Mouse (Mus musculus) stomach, embryonic 14.5 days (tissue): ENCODE results near the gene Nfib. TPM values are rescaled to one million over a fixed set of nuclear protein-coding genes. Genes with fewer than 3 reads are reported as not detected.

Experiments
- ATAC-seq: fragments of 200-750 bp; cut with Nextera tagmentation; 2 replicates; pipeline ENCODE4 v1.8.0; 2017; ENCODE audit warnings: low read depth, moderate TSS enrichment; ENCODE audit not compliant: insufficient number of reproducible peaks, insufficient read depth, low FRiP score
- H3K27ac ChIP-seq: fragments of 300-500 bp; sonication (generic); 2 replicates; pipeline ENCODE4 v1.5.1; 2014; ENCODE audit warnings: mild to moderate bottlenecking, low read length, moderate library complexity, mixed read lengths
- H3K27me3 ChIP-seq: fragments of 300-500 bp; sonication (generic); 2 replicates; pipeline ENCODE4 v1.6.1; 2014; ENCODE audit warnings: low read length, control low read depth, mixed read lengths; ENCODE audit not compliant: control insufficient read depth, insufficient read depth
- H3K36me3 ChIP-seq: fragments of 300-500 bp; sonication (generic); 2 replicates; pipeline ENCODE4 v1.6.1; 2014; ENCODE audit warnings: mild to moderate bottlenecking, control low read depth, low read length, moderate library complexity, mixed read lengths; ENCODE audit not compliant: control insufficient read depth, insufficient read depth
- H3K4me1 ChIP-seq: fragments of 300-500 bp; sonication (generic); 2 replicates; pipeline ENCODE4 v1.6.1; 2014; ENCODE audit warnings: low read length, control low read depth, mixed read lengths; ENCODE audit not compliant: control insufficient read depth, insufficient read depth
- H3K4me2 ChIP-seq: fragments of 300-500 bp; sonication (generic); replicated peaks from 2 replicates; pipeline ENCODE4 v1.6.1; 2014; ENCODE audit warnings: low read depth, low read length, control low read depth
- H3K4me3 ChIP-seq: fragments of 300-500 bp; sonication (generic); 2 replicates; pipeline ENCODE4 v1.5.1; 2014; ENCODE audit warnings: low read depth, low read length, control low read depth
- H3K9ac ChIP-seq: fragments of 300-500 bp; sonication (generic); replicated peaks from 2 replicates; pipeline ENCODE4 v1.6.1; 2014; ENCODE audit warnings: low read depth, mild to moderate bottlenecking, control low read depth, low read length, moderate library complexity, mixed read lengths
- H3K9me3 ChIP-seq: fragments of 300-500 bp; sonication (generic); 2 replicates; pipeline ENCODE4 v1.6.1; 2016; ENCODE audit warnings: low read depth, low read length, control low read depth; ENCODE audit not compliant: control insufficient read depth
- WGBS: fragments of 180-500 bp; shearing (Covaris S2); extraction: QIAGEN DNeasy Blood & Tissue Kit; methylation state at CpG from one replicate; pipeline ENCODE4 v1.1.7; 2014; 5-methylcytosine and 5-hydroxymethylcytosine counted together
- polyA plus RNA-seq: library from polyadenylated mRNA; unstranded; fragments of >200 nt; fragmentation: Nextera tagmentation; extraction: Ambion mirVana; gene quantifications from 2 replicates; pipeline ENCODE4 v1.2.1, GENCODE M21; 2014

The Nfib gene
- polyA plus RNA-seq, 1 experiment from 2014 or later = 94.5 TPM

- Histone ChIP-seq H3K9ac (no peak overlapping the region), H3K9me3 (peaks cover 2% of the 10 kb centered on the region; the same call in 1 of the 2 replicates), H3K4me2 (no peak overlapping the region), H3K27me3 (no peaks in the 10 kb centered on the region), H3K36me3 (no peaks in the 10 kb centered on the region), H3K4me3 (no peak overlapping the region), H3K27ac (no peak overlapping the region), H3K4me1 (no peaks in the 10 kb centered on the region)
- WGBS = 82% methylated on average over 2 of the region's 2 CpGs
- ATAC-seq = no peak
These were observed 10.3 kb upstream of the Nfib start for GRCm38 (mm10) chr4:82715833-82716232.

GRCm38 (mm10) chr4:82711611-82712295 lies 6.2 kb upstream of the Nfib start:
- Histone ChIP-seq H3K4me1 (no peaks in the 10 kb centered on the region), H3K36me3 (no peaks in the 10 kb centered on the region), H3K9ac (no peak overlapping the region), H3K27me3 (no peaks in the 10 kb centered on the region), H3K9me3 (no peaks in the 10 kb centered on the region), H3K27ac (no peak overlapping the region), H3K4me3 (no peak overlapping the region), H3K4me2 (no peak overlapping the region)
- WGBS = 77% methylated on average over 7 of the region's 7 CpGs
- no peak for ATAC-seq

DNA sequence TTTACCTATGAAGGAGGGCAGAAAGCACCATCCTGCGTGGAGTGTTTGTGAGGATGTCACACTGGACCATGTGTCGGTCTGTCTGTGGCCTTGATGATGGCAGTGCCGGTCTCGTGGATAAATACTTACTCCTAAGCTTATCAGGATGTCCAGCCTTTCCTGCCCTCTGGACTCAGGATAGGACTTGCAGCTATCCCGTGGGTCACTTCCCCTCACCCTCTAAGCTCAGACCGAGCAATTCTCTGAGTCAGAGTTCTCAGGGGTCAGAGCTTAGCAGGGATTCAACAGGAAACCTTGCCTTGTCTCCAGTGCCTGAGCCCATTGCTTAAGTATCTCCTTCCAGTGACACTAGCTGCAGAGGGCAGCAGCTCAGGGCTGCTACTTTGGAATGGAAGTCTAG lies 4.1 kb upstream of the Nfib start:
- WGBS = 81% methylated on average over 6 of the region's 6 CpGs
- H3K4me2 ChIP-seq = no peak overlapping the region
- no peak overlapping the region for H3K27ac ChIP-seq
- no peak for ATAC-seq
- no peaks in the 10 kb centered on the region for H3K36me3 ChIP-seq
- no peaks in the 10 kb centered on the region for H3K9me3 ChIP-seq
- H3K27me3 ChIP-seq = no peaks in the 10 kb centered on the region
- H3K4me1 ChIP-seq = no peaks in the 10 kb centered on the region
- no peak overlapping the region for H3K4me3 ChIP-seq
- no peak overlapping the region for H3K9ac ChIP-seq

GRCm38 (mm10) chr4:82706012-82706411 lies 462 bp upstream of the Nfib start:
- Histone ChIP-seq H3K27ac (no peak overlapping the region), H3K9ac (no peak overlapping the region), H3K4me3 (no peak overlapping the region), H3K9me3 (no peaks in the 10 kb centered on the region), H3K4me1 (no peaks in the 10 kb centered on the region), H3K4me2 (no peak overlapping the region), H3K36me3 (no peaks in the 10 kb centered on the region), H3K27me3 (no peaks in the 10 kb centered on the region)
- 61% methylated on average over 2 of the region's 2 CpGs for WGBS
- ATAC-seq = no peak

DNA sequence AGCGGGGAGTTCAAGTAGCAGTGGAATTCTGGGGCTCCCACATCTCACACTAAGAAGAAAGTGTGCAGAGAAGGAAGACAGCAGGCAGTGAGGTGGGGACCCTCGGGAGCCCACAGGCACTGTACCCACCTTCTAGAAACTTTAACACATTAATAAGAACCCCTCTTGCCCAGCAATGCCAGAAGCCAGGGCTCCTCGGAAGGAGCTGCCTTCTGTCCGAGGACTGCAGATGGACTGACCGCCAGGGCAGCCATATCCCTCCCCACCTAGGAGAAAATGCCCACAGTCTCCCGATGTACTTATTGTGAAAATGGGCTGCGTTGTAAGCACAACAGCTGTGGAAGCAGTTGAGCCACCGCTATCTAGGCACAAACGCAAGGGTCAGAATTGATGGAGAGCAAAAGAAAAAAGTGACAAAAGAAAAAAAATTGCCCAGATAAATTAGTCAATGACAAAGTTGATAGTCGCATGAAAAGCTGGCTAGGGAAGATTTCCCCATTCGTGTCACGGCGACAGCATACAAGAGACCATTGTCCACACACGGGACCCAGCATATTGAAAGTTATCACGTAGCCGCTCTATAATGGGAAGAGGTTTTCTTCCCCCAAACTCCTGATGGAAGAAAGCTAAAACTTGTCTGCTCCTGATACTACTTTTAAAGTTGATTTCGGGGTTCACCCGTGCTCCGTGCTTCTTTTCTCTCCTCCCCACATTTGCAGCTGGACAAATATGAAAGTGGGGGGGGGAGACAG lies 1.3 kb downstream of the Nfib start:
- Histone ChIP-seq H3K27me3 (no peaks in the 10 kb centered on the region), H3K9me3 (no peaks in the 10 kb centered on the region), H3K9ac (no peak overlapping the region), H3K4me1 (no peaks in the 10 kb centered on the region; the same call in 1 of the 2 replicates), H3K27ac (no peak overlapping the region), H3K36me3 (no peaks in the 10 kb centered on the region), H3K4me3 (no peak overlapping the region), H3K4me2 (no peak overlapping the region)
- ATAC-seq = no peak
- WGBS = 80% methylated on average over 19 of the region's 19 CpGs

DNA sequence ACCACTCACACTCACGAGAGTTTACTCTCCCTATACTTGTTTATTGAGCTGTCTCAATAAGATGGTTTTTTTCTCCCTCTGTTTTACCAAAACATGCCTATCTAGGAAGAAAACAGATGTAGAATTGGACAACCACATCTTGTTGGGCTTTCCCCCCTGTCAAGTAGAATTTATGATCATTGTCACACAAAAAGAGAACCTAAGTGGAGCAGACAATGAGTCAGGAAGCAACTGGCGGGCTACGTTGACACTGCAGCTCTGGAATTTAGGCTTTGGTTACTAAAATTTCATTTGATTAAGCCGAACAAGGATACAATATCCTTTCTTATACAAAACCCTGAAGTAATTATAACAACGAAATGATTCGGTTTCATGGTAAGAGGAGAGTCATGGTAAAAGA lies 2.7 kb downstream of the Nfib start:
- ATAC-seq = no peak
- no peak overlapping the region for H3K4me3 ChIP-seq
- no peaks in the 10 kb centered on the region for H3K9me3 ChIP-seq

GRCm38 (mm10) chr4:82699504-82699903 lies 6.0 kb downstream of the Nfib start:
- Histone ChIP-seq H3K4me1 (no peaks in the 10 kb centered on the region; the same call in 1 of the 2 replicates), H3K9me3 (no peaks in the 10 kb centered on the region), H3K27me3 (no peaks in the 10 kb centered on the region), H3K36me3 (no peaks in the 10 kb centered on the region), H3K4me2 (no peak overlapping the region), H3K4me3 (no peak overlapping the region), H3K27ac (no peak overlapping the region), H3K9ac (no peak overlapping the region)
- WGBS = 30% methylated on average over 11 of the region's 11 CpGs
- peak; percentile 46; the same call in 1 of the 2 replicates for ATAC-seq

More for the DNA sequence above, 2.7 kb downstream of the Nfib start:
- WGBS = 39% methylated on average over 6 of the region's 6 CpGs
- no peak overlapping the region for H3K4me2 ChIP-seq
- H3K9ac ChIP-seq = no peak overlapping the region
- H3K4me1 ChIP-seq = no peaks in the 10 kb centered on the region; the same call in 1 of the 2 replicates
- no peak overlapping the region for H3K27ac ChIP-seq
- no peaks in the 10 kb centered on the region for H3K27me3 ChIP-seq
- no peaks in the 10 kb centered on the region for H3K36me3 ChIP-seq

DNA sequence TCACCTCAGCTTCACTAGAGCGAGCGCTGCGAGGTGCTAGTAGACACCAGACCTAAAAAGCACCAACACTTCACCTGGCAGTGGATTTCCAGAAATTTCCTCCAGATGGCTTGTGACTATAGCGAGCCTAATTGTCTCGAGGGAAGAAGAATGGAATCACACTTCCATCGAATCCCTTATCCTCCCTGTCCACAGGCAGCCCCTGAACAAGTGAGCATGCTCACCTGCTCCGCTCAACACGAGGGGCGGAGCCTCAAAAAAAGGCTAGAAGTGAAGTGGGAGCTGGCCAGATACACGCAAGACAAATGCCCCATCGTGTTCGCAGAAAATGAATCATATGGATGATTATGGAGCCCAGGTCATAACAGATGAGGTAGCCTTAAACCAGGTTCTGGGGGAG lies 6.9 kb downstream of the Nfib start:
- WGBS = 78% methylated on average over 12 of the region's 12 CpGs
- Histone ChIP-seq H3K9me3 (no peaks in the 10 kb centered on the region), H3K27me3 (no peaks in the 10 kb centered on the region), H3K4me3 (no peak overlapping the region), H3K4me2 (no peak overlapping the region), H3K27ac (no peak overlapping the region), H3K9ac (no peak overlapping the region), H3K4me1 (no peaks in the 10 kb centered on the region; the same call in 1 of the 2 replicates), H3K36me3 (no peaks in the 10 kb centered on the region)
- no peak for ATAC-seq
